Mouse (Mus musculus): Measurements from ENCODE around the gene Stxbp1.

Stxbp1 gene

GRCm38 (mm10) chr2:32846805-32847467 is at the start of gene Stxbp1:
TSS of gene Stxbp1 (minus strand) at chr2:32847245.
- peak; percentile 88 for DNase-seq (ENCODE audit: low spot score)

- no peak for DNase-seq (ENCODE audit: low spot score)
These were observed 49.6 kb upstream of the Stxbp1 start for GRCm38 (mm10) chr2:32896507-32897147.

GRCm38 (mm10) chr2:32895606-32896106 is 48.6 kb upstream of the Stxbp1 start:
- no peak for DNase-seq (ENCODE audit: low spot score)

GRCm38 (mm10) chr2:32894097-32894496 is 47.1 kb upstream of the Stxbp1 start:
- no peak for DNase-seq (ENCODE audit: low spot score)

- DNase-seq (ENCODE audit: low spot score) = no peak
These were observed 45.4 kb upstream of the Stxbp1 start for GRCm38 (mm10) chr2:32892490-32892889.

DNA sequence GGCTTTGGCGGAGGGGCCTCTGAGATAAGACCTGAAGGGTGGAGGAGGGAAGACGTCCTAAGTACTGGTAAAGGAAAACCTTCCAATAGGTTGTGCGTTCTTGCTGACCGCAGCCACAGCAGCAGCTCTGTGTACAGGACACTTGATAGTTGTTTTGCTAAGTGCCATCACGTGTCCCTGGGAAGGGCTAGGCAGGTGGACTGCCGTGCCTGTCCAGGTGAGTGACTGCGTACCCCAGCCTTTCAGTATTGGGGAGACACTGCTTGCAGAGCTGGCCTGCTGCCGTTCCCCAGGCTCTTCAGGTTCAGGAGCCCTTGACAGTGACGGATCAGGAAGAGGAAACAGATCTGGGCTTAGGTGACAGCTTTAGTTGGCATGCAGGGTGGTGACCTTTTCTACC is 44.2 kb upstream of the Stxbp1 start:
- DNase-seq (ENCODE audit: low spot score) = no peak

DNA sequence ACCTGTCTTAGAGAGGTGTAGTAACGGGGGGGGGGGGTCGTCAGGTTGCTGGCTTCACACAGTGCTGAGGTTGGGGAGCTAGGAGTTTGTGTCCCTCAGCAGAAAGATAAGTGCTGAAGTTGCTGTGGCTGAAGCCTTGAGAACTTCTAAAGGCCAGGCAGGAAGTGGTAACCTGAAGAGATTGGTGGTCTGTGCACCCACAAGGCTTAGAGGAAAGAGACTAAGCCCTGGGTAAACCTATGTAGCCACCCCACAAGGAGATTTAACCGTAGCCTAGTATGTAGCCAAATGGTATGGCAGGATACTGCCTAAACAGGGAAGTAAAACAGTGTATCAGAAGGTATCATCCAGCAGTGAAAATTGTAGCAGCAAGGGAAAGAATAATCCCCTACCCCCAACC is 43.2 kb upstream of the Stxbp1 start:
- no peak for DNase-seq (ENCODE audit: low spot score)

DNA sequence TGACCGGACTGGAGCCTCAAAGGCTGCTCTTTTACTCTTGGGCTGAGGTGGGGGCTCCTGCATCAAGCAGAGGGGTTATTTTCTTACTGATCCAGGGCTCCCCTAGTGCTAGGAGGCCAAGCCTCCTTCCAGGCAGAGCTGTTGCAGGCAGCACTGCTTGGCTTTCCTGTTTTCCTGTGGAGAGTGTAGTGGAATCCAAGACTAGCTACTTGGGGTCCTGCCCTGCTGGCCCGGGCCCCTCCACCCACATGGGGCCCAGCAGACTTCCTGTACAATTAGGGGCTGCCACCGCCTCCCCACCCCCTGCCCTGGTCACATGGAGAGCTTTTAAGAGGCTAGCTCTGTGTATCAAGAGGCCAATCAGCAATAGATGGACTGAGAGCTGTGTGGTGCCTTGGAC is 41.5 kb upstream of the Stxbp1 start:
- DNase-seq (ENCODE audit: low spot score) = no peak

DNA sequence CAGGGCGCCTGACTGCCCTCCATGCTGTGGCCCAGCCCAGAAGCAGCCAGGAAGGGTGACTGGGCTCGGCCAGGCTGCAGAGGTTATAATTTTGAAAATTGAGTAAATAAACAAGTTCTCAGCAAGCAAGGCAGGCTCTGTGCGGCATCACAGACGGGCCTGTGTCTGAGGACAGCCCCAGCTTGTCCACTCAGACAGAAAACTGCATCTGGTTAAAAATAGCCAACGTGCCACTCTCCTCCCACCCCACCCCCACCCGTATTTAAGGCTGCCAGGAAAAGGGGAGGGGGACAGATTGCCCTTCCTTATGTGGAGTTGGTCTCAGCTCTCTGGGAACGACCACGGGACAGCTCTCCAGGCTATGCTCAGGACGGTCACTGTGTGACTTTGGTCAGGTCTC is 41.0 kb upstream of the Stxbp1 start:
- DNase-seq (ENCODE audit: low spot score) = no peak

DNA sequence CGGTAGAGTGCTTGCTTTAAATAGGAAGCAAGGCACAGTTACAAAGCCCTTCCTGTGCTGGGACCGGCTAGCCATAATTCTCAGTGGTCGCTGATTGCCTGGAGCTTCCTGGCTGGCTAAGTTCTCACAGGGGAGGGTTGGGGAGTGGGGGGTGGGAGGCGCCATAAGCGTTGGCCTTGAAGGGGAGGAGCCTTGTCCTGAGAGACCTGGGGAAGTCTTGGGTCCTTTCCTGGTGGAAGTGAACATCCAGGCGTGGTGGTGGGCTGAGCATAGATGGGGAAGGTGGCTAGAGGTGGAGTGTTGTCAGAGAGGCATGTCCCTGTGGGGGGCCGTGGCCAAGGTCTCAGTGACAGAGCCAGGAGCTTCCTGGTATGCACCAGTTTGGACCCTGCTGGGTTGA is 37.7 kb upstream of the Stxbp1 start:
- DNase-seq (ENCODE audit: low spot score) = no peak

- DNase-seq (ENCODE audit: low spot score) = no peak
These were observed 35.4 kb upstream of the Stxbp1 start for GRCm38 (mm10) chr2:32882283-32883043.

DNA sequence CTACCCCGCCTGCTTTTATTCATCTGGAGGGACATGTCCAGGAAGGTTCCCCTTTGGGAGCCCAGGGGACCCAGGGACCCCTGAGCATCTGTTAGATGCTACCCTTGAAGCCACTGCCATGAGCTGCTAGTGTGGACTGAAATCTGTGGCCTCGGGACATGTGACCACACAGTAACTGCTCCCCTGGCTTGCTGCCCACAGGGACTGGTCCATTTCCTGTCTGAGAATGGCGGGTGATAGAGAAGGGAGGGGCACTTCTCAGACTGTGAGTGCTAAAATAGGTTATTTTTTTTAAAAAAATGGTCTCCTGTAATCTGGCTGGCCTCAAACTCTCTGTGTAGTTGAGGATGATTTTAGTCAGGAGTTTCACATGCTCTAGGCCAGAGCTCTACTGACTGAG is 34.7 kb upstream of the Stxbp1 start:
- peak; percentile 78 for DNase-seq (ENCODE audit: low spot score)

DNA sequence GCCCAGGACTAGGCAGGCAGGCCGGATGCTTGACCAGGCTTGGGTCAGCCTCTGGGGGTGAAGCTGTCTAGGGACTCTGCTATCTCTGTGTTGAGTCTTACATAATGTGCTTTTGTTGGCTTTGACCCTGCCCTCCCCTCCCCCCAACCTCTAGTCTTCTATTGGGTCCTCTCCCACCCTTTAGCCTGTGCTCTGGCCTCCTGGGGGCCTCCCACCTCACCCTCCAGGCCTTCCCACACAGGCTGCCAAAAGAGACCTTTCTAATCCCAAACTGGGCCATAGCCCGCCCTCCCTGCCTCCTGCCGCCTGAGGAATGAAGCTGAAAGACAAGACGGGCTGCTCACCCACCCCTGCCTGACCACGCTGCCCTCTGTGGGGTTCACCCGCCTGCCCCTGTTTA is 34.0 kb upstream of the Stxbp1 start:
- no peak for DNase-seq (ENCODE audit: low spot score)

DNA sequence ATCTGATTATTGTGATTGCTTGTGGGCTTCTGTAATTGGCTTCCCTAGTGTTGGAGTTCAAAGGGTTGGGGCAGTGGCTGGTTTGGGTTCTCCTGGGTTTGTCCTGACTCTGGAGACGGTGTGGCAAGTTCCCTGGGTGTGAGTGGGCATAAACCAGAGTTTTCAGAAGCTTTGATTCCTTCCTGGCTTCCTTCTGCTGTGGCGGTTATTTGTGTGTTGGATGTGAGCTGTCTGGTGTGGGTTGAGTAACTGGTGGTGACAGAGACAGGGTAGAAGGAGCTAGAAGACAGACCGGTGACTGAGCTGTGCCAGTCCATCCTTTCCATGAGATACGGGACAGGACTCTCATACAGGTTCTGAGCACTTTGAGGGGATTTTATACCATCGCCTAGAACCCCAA is 32.5 kb upstream of the Stxbp1 start:
- DNase-seq (ENCODE audit: low spot score) = no peak

- DNase-seq (ENCODE audit: low spot score) = no peak
These were observed 31.4 kb upstream of the Stxbp1 start for GRCm38 (mm10) chr2:32878396-32878795.

DNA sequence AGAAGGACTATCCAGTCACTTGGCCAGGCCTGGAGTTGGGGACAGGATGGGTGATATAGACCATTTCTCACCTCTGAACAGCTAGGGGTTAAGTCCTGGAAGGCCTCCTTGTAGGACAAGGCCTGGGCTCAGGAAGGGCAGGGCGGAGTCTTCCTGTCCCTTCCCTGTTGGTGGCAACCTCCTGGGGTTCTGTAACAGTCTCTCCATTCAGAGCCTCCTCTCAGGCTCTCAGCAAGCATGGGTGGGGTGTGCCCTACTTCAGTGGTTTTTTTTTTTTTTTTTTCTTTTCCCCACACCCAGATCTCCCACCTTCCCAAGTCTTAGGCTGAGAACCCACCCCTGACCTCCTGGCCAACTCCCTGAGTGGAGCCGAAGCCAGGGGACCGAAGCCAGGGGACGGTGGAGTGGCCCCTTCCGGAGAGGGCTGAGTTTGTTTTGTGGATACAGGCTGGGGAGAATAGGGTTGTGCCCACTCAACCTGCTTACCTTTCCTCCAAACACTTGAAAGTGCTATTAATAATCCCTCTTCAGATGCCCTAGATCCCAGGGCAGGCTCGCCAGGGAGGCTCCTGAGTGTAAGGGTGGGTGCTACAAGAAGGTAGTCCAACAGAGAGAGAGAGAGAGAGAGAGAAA is 30.8 kb upstream of the Stxbp1 start:
- DNase-seq (ENCODE audit: low spot score) = no peak

DNA sequence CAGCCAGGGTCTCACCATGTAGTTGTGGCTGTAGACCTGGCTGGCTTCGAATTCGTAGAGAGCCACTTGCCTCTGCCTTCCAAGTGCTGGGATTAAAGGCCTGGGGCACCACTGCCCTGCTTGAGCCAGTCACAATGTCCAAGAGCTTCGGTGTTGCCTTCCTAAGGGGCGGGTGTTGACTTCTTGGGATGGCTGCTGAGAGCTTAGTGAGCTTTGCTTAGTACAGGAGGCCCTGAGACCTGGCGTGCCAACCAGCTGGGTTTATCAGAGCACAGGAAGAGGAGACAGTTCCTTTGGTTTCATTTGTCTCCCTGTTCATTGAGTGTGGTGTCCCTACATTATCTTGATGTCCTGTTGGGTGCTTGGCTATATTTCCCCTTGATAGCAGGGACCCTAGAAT is 30.3 kb upstream of the Stxbp1 start:
- no peak for DNase-seq (ENCODE audit: low spot score)

DNA sequence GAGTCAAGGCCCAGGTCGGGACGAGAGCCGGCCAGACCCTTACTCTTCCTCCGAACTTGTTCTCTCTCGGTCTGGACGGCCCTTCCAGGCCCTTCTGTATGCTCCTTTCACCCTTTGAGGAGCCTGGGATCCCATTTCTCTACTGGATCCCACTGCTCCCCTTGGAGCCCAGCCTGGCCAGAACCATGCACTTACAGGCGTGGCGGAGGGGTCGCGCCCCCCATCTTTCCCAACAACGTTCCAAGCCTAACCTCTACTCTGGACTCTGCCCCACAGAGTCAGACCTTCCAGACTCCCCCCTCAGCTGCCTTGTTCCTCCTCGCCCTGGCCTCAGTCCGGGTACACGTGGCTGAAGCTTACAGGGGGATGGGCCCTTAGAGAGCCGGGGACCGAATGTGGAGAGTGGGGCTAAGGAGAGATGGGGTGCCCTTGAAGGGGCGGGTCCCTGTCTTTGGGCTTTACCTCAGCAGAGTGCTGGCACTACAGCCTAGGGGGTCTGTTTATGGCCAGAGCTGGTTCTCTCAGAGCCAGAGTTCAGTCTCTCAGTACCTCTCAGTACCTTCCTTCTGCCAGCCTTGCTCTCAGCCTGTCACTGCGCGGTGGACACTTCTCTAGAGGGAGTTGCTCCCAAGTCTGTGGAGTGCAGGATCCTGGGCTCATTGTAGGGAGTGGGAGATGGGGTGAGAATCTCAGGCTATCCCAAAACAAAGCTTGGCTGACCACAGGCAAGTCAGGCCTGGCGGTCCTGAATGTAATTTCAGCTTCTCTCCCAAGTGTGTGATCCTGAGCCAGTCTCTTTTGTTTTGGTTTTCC is 29.7 kb upstream of the Stxbp1 start:
- no peak for DNase-seq (ENCODE audit: low spot score)

DNA sequence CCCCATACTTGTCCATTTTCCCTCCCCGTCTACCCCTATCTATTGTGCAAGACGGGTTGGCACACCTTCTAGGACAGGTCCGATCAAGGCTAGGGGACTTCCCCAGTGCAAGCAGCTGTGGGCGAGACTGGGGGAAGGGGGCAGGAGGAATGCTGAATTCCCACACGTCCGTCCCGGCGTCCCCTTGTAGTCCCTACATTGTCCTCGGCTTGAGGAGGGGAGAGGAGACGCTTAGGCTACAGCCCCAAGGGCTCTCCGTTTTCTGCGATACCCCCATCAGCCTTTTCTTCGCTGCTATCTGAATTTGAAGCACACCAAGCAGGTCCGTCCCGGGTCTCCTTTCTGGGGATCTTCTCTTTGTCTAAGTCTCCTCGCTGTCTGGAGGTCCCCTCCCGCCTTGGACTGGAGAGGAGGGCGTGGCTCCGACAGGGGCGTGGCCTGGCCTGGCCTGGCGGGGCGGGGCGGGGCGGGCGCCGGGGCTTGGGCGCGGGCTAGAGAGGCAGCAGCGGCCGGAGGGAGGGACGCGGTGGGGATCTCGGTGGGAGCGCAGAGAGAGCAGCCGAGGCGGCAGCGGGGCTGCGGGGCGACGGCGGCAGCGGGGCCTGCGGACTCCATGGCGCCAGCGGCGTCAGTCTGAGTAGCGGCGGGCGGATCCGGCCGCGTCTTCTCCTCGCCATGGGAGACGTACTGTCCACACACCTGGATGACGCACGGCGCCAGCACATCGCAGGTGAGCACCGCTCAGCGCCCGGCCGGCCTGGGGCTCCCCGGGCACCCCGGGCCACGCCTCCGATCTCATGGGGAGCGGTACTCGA is 28.8 kb upstream of the Stxbp1 start, which contains the start of gene Fam129b:
Fam129b (plus strand) TSS at position 440 of the 815 bp plus-strand sequence.
- peak; percentile 71 for DNase-seq (ENCODE audit: low spot score)

GRCm38 (mm10) chr2:32874951-32875674 is 28.1 kb upstream of the Stxbp1 start:
- DNase-seq (ENCODE audit: low spot score) = no peak

Measured in layer of hippocampus, adult 11-12 months (tissue).